Mouse (Mus musculus) small intestine, adult 2 months (tissue): ENCODE data around the gene Chst11.

Experiments
- CTCF ChIP-seq: fragments of 200-500 bp; IDR thresholded peaks from 2 replicates; pipeline ENCODE4 v1.5.1; 2012; ENCODE audit warnings: low read depth, mild to moderate bottlenecking, control low read depth, inconsistent platforms, low read length, moderate library complexity, mixed read lengths; ENCODE audit not compliant: insufficient replicate concordance, insufficient read length; ENCODE audit errors: extremely low read depth
- POLR2A ChIP-seq: fragments of 200-500 bp; IDR thresholded peaks from 2 replicates; pipeline ENCODE4 v1.6.1; 2012; ENCODE audit warnings: low read depth, mild to moderate bottlenecking, control low read depth, inconsistent platforms, low read length, moderate library complexity

DNA sequence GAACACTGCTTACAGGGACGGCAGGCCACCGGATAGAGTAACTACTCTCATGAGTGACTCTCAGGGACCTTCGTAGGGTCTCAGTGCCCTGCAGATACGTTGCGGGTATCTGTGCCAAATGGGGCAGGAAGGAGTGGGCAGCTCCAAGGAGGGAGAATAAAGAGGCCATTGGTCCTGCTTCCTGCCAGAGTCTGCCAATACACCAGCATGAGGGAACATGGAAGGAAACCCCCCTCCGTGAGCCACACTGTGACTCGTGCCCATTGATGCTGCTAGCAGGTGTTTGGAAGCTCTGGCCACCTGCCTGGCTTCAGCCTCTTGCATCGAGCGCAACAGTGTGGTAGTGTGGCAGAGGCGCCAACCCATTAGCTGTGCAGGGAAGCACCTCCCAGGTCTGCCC is 157.8 kb downstream of the Chst11 start:
- TF ChIP-seq CTCF: no peak
- TF ChIP-seq POLR2A: no peak
